Mouse (Mus musculus): ENCODE measurements at regions not wholly inside any gene's neighbourhood (a gene's known extent, or its start where the extent isn't known, plus 50 kb on each side); places are given as distances from the start of the nearest gene placed in this dataset.

- DNase-seq (ENCODE audit: low read depth) = no peak
These were observed 118.4 kb upstream of the Pitx1 start for GRCm38 (mm10) chr13:55954346-55954745.

DNA sequence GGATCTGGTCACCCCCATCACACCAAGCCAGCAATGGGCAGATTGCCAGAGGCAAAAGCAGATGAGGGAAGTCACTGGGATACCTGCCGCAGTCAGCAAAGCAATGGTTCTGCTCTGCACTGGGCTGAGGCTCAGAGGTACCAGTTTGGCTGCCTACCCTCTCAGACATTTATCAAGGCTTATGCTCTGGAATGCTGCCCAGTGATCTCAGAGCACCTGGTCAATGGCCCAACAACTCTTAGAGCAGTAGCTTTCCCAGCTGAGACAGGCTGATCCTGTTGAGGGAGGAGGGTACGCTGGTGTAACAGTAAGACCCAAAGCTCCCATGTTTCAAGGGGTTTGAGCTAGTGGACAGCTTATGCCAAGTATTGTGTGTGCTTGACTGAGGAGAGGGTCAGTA lies 117.4 kb upstream of the Pitx1 start:
- no peak for DNase-seq (ENCODE audit: low read depth)

DNA sequence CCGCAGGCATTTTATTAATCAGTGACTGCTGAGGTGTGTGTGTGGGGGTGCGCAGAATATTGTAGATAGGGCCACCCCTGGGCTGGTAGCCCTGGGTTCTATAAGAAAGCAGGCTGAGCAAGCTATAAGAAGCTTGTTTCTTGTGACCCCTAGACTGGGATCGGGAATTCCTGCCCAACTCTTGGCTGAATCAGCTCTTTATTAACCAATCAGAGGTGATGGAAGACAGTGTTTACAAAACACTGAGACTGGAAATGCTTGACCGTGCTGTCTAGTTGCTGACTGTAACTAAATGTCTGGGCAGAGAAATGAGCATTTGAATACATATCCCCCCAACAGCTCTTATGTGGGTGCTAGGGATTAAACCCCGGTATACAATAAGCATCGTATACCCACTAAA lies 114.8 kb upstream of the Pitx1 start:
- no peak for DNase-seq (ENCODE audit: low read depth)

DNA sequence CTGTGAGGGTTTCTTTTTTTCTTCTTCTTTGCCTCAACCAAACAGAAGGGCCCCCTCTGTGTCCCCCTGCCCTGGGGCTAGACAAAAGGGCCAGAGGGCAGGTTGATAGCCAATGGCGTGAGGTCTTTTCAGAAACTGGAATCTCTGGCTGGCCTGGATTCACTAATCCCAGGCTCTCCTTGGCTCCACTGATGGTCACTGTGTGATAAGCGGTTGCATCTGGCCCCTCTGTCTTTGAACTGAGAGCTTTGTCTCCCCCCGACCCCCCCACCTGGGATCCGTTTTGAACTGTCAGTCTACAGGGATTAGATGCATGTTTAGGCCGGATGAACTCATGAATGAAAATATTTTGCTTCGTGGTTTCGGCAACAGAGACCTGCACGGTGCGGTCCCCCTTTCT lies 112.6 kb upstream of the Pitx1 start:
- no peak for DNase-seq (ENCODE audit: low read depth)

DNA sequence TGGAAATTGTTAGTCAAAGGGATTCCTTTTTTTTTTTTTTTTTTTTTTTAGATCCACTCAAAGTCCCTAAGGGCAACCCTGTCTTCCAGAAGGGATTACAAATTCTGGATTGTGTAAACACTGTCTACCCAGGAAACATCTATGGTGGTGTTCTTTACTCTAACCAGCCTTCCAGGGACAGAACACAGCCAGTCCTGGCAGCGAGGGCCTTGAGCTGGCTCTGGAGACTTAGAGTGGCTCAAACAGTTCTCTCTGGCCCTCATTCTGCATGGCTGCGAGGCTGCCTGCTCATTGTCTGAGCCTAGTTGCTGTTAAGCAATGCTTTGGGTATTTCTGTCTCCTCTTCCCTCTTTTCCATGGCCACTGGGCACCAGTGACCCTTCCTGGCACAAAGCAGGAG lies 112.2 kb upstream of the Pitx1 start:
- no peak for DNase-seq (ENCODE audit: low read depth)

- DNase-seq (ENCODE audit: low read depth) = no peak
These were observed 101.4 kb upstream of the Pitx1 start for GRCm38 (mm10) chr13:55937417-55937816.

DNA sequence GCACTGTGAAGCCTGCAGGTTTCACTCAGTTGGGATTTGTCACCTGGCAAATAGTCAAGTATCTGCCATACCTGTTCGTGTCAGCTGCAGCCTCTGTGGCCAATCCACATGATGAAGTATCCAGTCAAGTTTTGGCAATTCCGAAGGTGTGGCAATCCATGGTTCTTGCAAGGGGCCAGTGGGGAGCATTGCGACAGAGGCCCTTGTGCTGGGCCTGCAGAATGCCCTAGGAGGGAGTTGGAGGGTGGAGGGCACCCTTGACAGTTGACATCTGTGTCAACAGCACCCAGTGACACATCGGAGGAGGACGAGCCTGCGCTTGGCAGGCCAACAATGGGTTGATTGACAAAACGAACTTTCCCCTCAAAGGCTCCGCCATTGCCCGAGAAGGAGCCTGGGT lies 101.0 kb upstream of the Pitx1 start:
- DNase-seq (ENCODE audit: low read depth) = no peak

- DNase-seq (ENCODE audit: low read depth) = no peak
These were observed 94.6 kb upstream of the Pitx1 start for GRCm38 (mm10) chr13:55930637-55931036.

- no peak for DNase-seq (ENCODE audit: low read depth)
These were observed 93.8 kb upstream of the Pitx1 start for GRCm38 (mm10) chr13:55929814-55930213.

GRCm38 (mm10) chr13:55923505-55924136 lies 87.6 kb upstream of the Pitx1 start:
- DNase-seq (ENCODE audit: low read depth) = no peak

DNA sequence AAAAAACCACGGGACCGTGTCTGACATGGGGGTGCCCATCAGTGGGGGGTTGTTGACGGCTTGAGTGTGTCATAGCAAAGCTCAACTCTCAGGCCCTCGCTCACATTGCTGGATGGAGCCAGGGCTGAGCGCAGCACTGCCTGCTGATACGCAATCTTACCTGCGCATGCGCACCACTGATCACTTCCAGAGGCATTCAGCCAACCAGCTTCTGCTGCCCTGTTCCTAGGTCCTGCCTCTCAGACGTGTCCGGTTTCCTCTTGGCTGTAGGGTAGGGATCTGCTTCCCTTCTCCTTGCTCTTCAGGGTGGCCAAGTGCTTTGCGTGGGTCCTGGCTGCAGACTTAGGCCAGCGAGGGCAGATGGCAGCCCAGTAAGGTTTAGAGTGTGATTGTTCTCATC lies 81.3 kb upstream of the Pitx1 start:
- DNase-seq (ENCODE audit: low read depth) = no peak

- DNase-seq (ENCODE audit: low read depth) = no peak
These were observed 76.3 kb upstream of the Pitx1 start for GRCm38 (mm10) chr13:55912271-55912711.

DNA sequence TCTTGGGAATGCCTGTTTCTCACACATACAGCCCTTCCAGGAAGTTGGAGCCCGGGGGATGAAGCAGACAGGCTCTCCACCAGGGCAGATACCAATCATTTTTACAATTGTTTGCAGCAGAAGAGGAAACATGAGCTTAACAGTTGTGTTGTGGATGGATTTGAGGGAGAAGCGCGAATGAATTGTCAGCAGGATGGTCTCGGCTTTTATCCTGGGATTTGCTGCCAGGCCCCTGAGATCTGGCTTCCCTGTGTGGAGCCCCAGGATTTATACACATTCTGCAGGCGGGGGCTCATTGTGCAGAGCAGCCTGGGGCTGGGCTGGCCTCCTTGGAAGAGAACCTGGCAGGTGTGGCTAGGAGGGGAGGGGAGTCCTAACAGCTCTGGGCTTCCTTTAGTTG lies 73.9 kb upstream of the Pitx1 start:
- DNase-seq (ENCODE audit: low read depth) = no peak

DNA sequence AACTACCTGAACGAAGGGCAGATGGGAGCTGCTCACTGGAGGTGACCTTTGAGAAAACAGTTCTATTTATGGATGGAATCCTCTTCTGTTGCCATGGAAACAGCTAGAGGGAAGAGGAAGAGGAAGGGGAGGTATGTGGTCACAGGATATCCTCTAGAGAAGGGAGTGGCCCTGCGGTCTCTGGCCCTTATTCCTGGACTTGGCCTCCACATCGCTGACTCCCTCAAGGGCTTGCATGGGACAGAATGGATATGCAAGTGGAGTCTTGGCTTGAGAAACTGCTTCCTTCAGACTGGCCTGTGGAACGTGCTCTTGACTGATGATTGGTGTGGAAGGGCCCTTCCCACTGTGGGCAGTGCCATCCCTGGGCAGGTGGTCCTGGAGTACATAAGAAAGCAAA lies 68.9 kb upstream of the Pitx1 start:
- peak; percentile 21 for DNase-seq (ENCODE audit: low read depth)

DNA sequence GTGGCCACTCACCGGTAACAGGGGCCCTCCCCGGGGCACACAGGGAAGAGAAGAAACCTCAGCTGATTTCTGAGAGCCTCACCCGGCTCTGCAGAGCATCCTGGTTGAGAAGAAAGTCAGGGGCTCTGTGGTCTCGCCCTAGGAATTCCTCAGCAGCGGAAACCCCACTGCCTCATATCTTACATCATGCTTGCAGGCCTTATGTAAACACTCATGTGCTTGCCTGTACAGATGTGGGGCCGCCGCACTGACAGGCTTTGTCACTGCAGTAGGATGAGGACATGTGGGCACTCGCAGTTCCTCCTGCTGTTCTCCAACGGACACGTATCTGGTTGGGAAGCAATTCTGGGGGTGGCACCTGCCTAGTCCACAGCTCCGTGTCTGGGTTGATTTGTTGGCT lies 66.3 kb upstream of the Pitx1 start:
- DNase-seq (ENCODE audit: low read depth) = no peak

GRCm38 (mm10) chr13:55900190-55900526 lies 64.2 kb upstream of the Pitx1 start:
- no peak for DNase-seq (ENCODE audit: low read depth)

- no peak for DNase-seq (ENCODE audit: low read depth)
These were observed 63.7 kb upstream of the Pitx1 start for GRCm38 (mm10) chr13:55899501-55900189.

GRCm38 (mm10) chr13:55898999-55899398 lies 63.0 kb upstream of the Pitx1 start:
- no peak for DNase-seq (ENCODE audit: low read depth)

DNA sequence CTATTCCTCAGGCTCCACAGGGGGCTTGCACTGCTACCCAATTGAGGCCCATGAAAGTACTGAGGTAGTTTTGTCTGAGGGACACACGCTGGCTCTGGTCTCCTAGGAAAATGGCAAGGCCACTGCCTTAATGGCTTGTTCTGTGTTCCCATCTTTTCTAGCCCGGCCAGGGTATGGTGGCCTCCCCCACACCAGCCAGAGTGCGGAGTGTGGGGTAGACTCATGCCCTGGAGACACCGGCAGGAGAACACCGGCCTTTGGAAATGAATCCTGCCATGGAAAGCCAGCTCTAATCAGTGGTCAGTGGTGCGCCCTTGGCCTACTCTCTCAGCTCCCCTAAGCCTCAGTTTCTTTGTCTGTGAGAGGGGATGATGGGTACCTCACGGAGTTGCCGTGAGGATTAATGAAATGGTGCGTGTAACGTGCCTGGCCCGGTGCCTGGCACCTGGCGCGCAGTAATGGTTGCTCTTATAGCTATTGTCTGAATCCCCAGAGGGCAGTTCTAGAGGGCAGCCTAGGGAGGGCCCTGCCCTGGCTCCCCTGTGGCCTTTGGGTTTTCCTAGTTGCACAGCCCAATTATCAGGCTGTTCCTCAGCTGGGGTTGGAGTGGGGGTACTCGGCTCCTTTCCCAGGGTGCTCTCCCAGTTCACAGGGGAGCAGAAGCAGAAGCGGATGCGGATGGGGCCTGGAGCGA lies 62.4 kb upstream of the Pitx1 start:
- no peak for DNase-seq (ENCODE audit: low read depth)

DNA sequence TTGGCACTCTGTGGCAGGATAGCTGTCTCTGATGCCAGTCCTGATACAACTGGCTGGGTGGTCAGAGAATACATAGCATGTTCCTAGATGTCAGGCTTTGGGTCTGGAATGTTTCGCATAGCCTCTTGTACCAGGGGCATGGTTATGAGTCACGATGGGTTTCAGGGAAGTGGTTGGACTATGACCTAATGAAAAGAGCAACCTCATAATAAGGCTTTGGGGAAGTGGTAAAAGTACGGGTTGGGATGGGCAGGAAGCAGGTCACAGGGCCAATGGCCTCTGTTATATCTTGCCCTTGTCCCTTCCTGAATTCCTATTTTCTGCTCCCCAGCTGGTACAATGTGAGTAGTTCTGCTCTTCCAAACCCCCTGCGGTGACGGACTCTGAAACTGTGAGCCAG lies 59.5 kb upstream of the Pitx1 start:
- peak; percentile 74 for DNase-seq (ENCODE audit: low read depth)

DNA sequence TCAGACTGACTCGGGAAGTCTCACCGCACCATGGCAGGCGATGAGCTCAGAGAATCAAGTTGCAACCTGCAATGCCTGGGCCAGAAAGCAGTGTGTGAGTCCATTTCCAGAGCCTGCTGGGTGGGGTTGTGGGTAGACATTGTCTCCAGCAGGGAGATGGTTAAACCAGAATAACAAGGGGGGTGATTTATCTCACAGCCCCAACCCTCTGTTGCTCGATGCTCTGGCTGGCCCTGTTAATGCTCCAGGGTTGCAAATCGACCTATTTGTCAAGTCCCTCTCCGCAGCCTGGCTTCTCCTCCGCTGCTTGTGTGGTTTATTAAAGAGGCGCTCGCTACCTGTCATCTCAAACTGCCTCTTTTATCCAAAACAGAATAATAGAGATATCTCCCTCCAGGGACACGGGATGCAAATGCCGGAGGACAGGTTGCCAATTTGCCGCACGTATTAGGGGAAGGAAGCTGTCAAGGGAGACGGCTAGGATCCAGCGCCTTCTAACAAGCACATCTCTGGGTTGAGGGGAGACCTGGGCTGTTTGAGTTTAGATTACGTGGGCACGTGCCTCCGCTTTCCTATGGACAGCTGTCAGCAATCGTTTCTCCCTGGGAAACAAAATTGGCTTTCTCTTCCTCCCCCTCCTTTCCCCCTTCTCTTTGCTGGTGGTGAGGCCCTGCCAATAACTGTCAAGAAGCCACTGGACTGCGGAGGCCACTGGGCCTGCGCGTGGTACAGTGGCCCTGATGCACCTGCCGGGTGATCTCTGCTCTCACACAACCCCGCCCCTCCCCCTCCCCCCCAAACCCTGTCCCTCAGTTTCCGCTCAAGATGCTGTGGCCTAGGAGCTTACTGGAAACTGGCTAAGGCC lies 57.4 kb upstream of the Pitx1 start:
- no peak for DNase-seq (ENCODE audit: low read depth)

DNA sequence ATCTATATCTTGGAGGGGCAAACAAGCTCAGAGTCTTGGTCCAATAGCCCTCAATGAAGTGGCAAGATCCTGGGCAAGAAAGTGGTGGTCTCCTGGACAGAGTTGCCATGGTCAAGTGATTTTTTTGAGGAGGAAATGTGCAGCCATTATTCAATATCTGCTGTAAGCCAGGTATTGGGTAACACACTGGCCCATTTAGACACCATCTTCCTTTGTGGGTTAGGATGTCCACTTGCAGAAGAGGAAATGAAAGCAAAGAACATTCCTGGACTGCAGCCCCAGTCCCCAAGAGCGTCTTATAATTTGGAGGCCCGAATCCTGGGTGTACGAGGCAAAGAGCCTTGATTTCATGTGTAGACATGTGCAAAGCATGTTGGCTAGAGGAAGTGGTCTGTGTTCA lies 56.3 kb upstream of the Pitx1 start:
- peak; percentile 36 for DNase-seq (ENCODE audit: low read depth)

Data from 416B (cell line).